Mouse (Mus musculus): ENCODE measurements around the gene Cmbl. TPM values are rescaled to one million over a fixed set of nuclear protein-coding genes. Genes with fewer than 3 reads are reported as not detected.
"Not testable (repeated sequence)": the region's sequence is repeated elsewhere in the genome, so short reads cannot be mapped to it uniquely, and the experiment has no call there.

The Cmbl gene
- polyA plus RNA-seq, 1 experiment: 6.0 TPM

- H3K4me3 ChIP-seq (ENCODE audit: insufficient read depth, low read length): no peak overlapping the region
- H3K27ac ChIP-seq (ENCODE audit: insufficient read depth, low read depth, low read length): no peak overlapping the region
- TF ChIP-seq CTCF (IDR thresholded peaks at IDR 0.05; ENCODE audit: low read depth, low read length): no peak
- TF ChIP-seq POLR2A (IDR thresholded peaks at IDR 0.05; ENCODE audit: borderline replicate concordance, low read depth, low read length): no peak
- H3K4me1 ChIP-seq (ENCODE audit: control insufficient read depth, insufficient read depth, low read length): peaks cover 24% of the 10 kb centered on the region
These were observed 8.1 kb downstream of the Cmbl start for GRCm38 (mm10) chr15:31573287-31573686.

GRCm38 (mm10) chr15:31573692-31574091 is 8.5 kb downstream of the Cmbl start:
- Histone ChIP-seq H3K4me1 (ENCODE audit: control insufficient read depth, insufficient read depth, low read length) (peaks cover 24% of the 10 kb centered on the region), H3K27ac (ENCODE audit: insufficient read depth, low read depth, low read length) (no peak overlapping the region), H3K4me3 (ENCODE audit: insufficient read depth, low read length) (no peak overlapping the region)
- TF ChIP-seq POLR2A (IDR thresholded peaks at IDR 0.05; ENCODE audit: borderline replicate concordance, low read depth, low read length) (no peak), CTCF (IDR thresholded peaks at IDR 0.05; ENCODE audit: low read depth, low read length) (no peak)

DNA sequence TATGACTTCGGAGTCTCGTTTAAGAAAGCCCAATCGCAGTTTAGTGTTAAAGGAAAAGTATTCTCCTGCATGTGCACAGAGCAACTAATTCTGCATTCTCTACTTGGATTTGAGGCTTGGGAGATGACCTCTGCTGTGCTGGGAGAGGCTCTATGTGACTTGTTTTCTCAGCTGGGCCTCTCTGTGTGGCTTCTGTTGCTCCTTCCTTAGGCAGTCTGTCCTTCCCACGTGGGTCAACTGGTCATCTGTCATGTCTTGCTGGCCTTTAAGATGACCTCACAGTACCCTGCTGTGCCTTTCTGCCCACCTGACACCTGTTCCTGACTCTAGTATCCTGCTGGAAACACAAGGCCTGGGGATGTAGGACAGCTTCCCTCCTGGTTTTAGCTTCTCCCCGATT is 10.9 kb downstream of the Cmbl start:
- Histone ChIP-seq H3K27ac (ENCODE audit: insufficient read depth, low read depth, low read length) (no peak overlapping the region), H3K4me3 (ENCODE audit: insufficient read depth, low read length) (no peak overlapping the region)
- TF ChIP-seq CTCF (IDR thresholded peaks at IDR 0.05; ENCODE audit: low read depth, low read length): no peak
- no peak for TF ChIP-seq POLR2A (IDR thresholded peaks at IDR 0.05; ENCODE audit: borderline replicate concordance, low read depth, low read length)

GRCm38 (mm10) chr15:31581086-31581485 is 15.9 kb downstream of the Cmbl start:
- not testable (repeated sequence) for H3K4me1 ChIP-seq (ENCODE audit: control insufficient read depth, insufficient read depth, low read length); H3K27ac ChIP-seq (ENCODE audit: insufficient read depth, low read depth, low read length); H3K4me3 ChIP-seq (ENCODE audit: insufficient read depth, low read length)

More for the DNA sequence above, 10.9 kb downstream of the Cmbl start:
- H3K4me1 ChIP-seq (ENCODE audit: control insufficient read depth, insufficient read depth, low read length): peaks cover 17% of the 10 kb centered on the region

DNA sequence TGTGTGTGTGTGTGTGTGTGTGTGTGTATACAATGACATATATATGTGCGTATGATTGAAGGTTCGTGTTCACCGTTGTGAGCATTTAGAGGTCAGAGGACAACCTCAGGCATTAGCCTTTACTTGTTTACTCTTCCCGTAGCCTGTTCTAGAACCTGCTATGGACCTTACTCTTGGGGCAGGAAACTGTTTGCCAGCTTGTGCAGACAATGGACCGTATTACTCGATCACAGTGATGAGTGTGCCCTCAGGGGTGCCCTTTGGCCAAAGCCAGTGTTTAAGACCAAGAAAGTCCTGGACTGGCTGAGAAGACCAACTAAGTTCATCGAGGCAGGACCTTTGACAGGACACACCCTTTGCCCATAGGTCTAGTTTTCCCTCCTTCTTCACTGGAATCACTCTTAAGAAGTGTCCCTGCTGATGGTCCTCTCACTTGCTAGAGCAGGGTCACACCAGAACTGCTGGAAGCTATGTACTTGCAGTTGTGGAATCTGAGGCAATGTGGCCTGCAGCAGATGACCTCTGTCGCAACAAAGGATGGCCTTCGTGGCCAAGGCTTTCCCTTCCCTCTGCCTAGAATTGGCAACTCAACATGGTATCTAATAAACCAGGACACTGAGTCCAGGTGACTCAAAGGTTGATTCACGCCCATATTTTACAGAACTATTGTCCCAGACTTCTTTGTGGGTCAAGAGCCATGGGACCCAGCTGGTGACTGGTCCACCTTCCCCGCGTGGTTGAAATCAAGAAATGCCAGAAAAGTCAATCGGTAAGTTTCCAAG is 18.3 kb downstream of the Cmbl start:
- no peak overlapping the region for H3K27ac ChIP-seq (ENCODE audit: insufficient read depth, low read depth, low read length)
- TF ChIP-seq CTCF (IDR thresholded peaks at IDR 0.05; ENCODE audit: low read depth, low read length) (no peak), POLR2A (IDR thresholded peaks at IDR 0.05; ENCODE audit: borderline replicate concordance, low read depth, low read length) (no peak)
- no peak overlapping the region for H3K4me3 ChIP-seq (ENCODE audit: insufficient read depth, low read length)
- peaks cover 6% of the 10 kb centered on the region; the same call in 1 of the 2 replicates for H3K4me1 ChIP-seq (ENCODE audit: control insufficient read depth, insufficient read depth, low read length)

DNA sequence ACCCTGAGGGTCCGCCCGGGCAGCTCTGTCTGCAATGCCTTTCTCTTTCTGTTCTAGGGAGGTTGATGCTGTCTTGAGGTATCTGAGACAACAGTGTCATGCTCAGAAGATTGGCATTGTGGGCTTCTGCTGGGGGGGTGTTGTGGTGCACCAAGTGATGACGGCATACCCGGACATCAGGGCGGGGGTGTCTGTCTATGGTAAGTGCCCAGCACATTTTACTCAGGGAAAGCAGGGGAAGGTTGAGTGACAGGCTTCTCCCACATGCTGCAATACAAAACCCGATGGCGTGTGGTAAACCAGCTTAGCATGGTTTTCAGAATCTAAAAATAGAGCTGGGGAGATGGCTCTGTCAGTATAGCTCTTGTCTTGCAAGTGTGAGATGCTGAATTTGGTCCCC is 20.0 kb downstream of the Cmbl start:
- Histone ChIP-seq H3K4me3 (ENCODE audit: insufficient read depth, low read length) (no peak overlapping the region), H3K4me1 (ENCODE audit: control insufficient read depth, insufficient read depth, low read length) (peaks cover 6% of the 10 kb centered on the region; the same call in 1 of the 2 replicates), H3K27ac (ENCODE audit: insufficient read depth, low read depth, low read length) (no peak overlapping the region)
- no peak for TF ChIP-seq CTCF (IDR thresholded peaks at IDR 0.05; ENCODE audit: low read depth, low read length)
- no peak for TF ChIP-seq POLR2A (IDR thresholded peaks at IDR 0.05; ENCODE audit: borderline replicate concordance, low read depth, low read length)

- Histone ChIP-seq H3K4me1 (ENCODE audit: control insufficient read depth, insufficient read depth, low read length) (peaks cover 6% of the 10 kb centered on the region; the same call in 1 of the 2 replicates), H3K27ac (ENCODE audit: insufficient read depth, low read depth, low read length) (no peak overlapping the region), H3K4me3 (ENCODE audit: insufficient read depth, low read length) (no peak overlapping the region)
- no peak for TF ChIP-seq POLR2A (IDR thresholded peaks at IDR 0.05; ENCODE audit: borderline replicate concordance, low read depth, low read length)
- no peak for TF ChIP-seq CTCF (IDR thresholded peaks at IDR 0.05; ENCODE audit: low read depth, low read length)
These were observed 20.9 kb downstream of the Cmbl start for GRCm38 (mm10) chr15:31586088-31586487.

DNA sequence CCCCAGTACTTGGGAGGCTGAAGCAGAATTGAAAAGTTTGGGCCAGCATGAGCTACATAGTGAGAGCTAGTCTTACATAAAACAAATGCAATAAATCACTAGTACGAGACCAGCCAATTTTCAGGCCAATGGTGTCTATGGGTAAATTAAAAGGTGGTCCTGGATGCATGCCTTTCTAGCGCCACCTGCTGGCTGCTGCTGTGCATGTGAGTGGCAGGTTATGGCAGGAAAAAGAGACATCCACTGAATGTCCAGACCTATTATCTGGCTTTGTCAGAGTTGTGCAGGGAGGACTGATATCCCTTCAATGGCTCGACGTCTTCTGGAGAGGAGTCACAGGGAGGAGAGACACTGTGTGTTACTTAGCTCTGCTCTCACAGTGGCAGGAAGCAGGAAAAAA is 21.3 kb downstream of the Cmbl start:
- H3K4me3 ChIP-seq (ENCODE audit: insufficient read depth, low read length): no peak overlapping the region

DNA sequence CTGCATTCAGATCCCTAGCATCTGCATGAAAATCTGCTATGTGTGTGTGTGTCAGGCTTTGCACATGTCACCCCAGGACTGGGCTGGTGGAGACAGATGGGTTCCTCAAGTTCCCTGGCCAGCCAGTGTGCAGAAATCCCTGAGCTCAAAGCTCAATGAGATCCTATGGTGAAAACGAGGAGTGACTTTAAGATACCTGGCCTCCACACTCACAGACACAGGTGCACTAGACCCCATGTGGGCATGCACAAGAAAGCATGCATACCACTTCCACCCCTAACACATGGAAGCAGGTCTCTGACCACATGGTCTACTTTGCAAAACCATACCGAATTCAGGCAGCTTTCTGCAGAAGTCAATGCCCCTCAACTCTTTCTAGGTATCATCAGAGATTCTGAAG is 22.6 kb downstream of the Cmbl start:
- Histone ChIP-seq H3K27ac (ENCODE audit: insufficient read depth, low read depth, low read length) (no peak overlapping the region), H3K4me3 (ENCODE audit: insufficient read depth, low read length) (no peak overlapping the region), H3K4me1 (ENCODE audit: control insufficient read depth, insufficient read depth, low read length) (peaks cover 6% of the 10 kb centered on the region; the same call in 1 of the 2 replicates)
- TF ChIP-seq CTCF (IDR thresholded peaks at IDR 0.05; ENCODE audit: low read depth, low read length): no peak
- TF ChIP-seq POLR2A (IDR thresholded peaks at IDR 0.05; ENCODE audit: borderline replicate concordance, low read depth, low read length): no peak

More for the DNA sequence above, 21.3 kb downstream of the Cmbl start:
- H3K27ac ChIP-seq (ENCODE audit: insufficient read depth, low read depth, low read length): no peak overlapping the region
- TF ChIP-seq CTCF (IDR thresholded peaks at IDR 0.05; ENCODE audit: low read depth, low read length) (peak; percentile 95), POLR2A (IDR thresholded peaks at IDR 0.05; ENCODE audit: borderline replicate concordance, low read depth, low read length) (no peak)
- H3K4me1 ChIP-seq (ENCODE audit: control insufficient read depth, insufficient read depth, low read length): peaks cover 6% of the 10 kb centered on the region; the same call in 1 of the 2 replicates

DNA sequence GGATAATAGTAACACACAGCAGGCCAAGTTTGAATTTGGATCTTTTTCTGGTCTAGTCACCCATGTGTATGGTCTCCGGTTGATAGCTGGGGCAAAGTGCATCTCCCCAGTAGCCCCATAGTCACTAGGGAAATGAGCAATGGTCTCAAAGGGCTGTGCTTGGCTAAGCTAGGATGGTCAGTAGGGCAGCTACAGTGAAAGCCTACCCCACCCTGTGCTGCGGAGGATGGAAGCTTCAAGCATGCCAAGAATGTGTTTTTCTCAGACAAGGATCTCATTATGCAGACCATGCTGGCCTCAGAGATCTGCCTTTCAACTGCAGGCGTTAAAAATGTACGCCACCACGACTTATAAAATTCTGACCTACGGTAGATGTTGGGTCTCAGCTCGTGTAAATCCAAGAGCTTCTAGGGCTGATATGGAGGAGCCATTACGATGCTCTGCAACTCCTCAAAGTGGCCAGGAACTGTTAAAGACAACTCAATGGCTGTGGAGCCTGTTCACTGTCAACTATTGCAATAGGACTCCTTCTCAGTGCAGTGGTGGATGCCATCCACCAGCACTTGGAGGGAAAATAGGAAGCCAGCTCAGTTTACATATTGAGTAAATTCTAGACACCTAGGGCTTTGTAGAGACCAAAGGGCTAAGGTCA is 23.9 kb downstream of the Cmbl start:
- TF ChIP-seq POLR2A (IDR thresholded peaks at IDR 0.05; ENCODE audit: borderline replicate concordance, low read depth, low read length) (no peak), CTCF (IDR thresholded peaks at IDR 0.05; ENCODE audit: low read depth, low read length) (no peak)
- H3K4me1 ChIP-seq (ENCODE audit: control insufficient read depth, insufficient read depth, low read length): no peaks in the 10 kb centered on the region
- H3K27ac ChIP-seq (ENCODE audit: insufficient read depth, low read depth, low read length): no peak overlapping the region
- H3K4me3 ChIP-seq (ENCODE audit: insufficient read depth, low read length): no peak overlapping the region

Data from bone marrow macrophage, adult 2 months (primary cell).